Mouse (Mus musculus): ENCODE measurements around the gene Efnb3. TPM values are rescaled to one million over a fixed set of nuclear protein-coding genes. Genes with fewer than 3 reads are reported as not detected.
A peak's percentile ranks its signal among the peaks of the same experiment; 100 is the strongest.
"Not testable (repeated sequence)": the region's sequence is repeated elsewhere in the genome, so short reads cannot be mapped to it uniquely, and the experiment has no call there.

Gene Efnb3
- polyA plus RNA-seq, 1 experiment from 2014 or later, result 0.39 TPM

- WGBS (ENCODE audit: insufficient replicate concordance), result 71% methylated on average over 6 of the region's 6 CpGs
- not testable (repeated sequence) for H3K9me3 ChIP-seq (replicated peaks; ENCODE audit: control insufficient read depth, low read length); H3K4me3 ChIP-seq (ENCODE audit: low read depth, low read length); H3K27me3 ChIP-seq (ENCODE audit: control insufficient read depth, insufficient read depth, low read depth, low read length); H3K4me1 ChIP-seq (ENCODE audit: control insufficient read depth, low read depth, low read length); H3K36me3 ChIP-seq (ENCODE audit: control insufficient read depth, insufficient read depth); H3K27ac ChIP-seq (ENCODE audit: low read length); ATAC-seq (ENCODE audit: low read depth); H3K9ac ChIP-seq (ENCODE audit: low read depth, low read length); H3K4me2 ChIP-seq (ENCODE audit: low read depth, low read length)
Observed at GRCm38 (mm10) chr11:69530755-69531154, 29.2 kb downstream of the Efnb3 start.

- not testable (repeated sequence) for H3K36me3 ChIP-seq (ENCODE audit: control insufficient read depth, insufficient read depth); H3K9ac ChIP-seq (ENCODE audit: low read depth, low read length); H3K4me1 ChIP-seq (ENCODE audit: control insufficient read depth, low read depth, low read length); H3K27ac ChIP-seq (ENCODE audit: low read length); ATAC-seq (ENCODE audit: low read depth); H3K9me3 ChIP-seq (replicated peaks; ENCODE audit: control insufficient read depth, low read length); H3K27me3 ChIP-seq (ENCODE audit: control insufficient read depth, insufficient read depth, low read depth, low read length); H3K4me2 ChIP-seq (ENCODE audit: low read depth, low read length); H3K4me3 ChIP-seq (ENCODE audit: low read depth, low read length)
- WGBS (ENCODE audit: insufficient replicate concordance), result 71% methylated on average over 3 of the region's 3 CpGs
Observed at GRCm38 (mm10) chr11:69530281-69530680, 29.7 kb downstream of the Efnb3 start.

- Histone ChIP-seq H3K27ac (ENCODE audit: low read length) (no peak overlapping the region), H3K27me3 (ENCODE audit: control insufficient read depth, insufficient read depth, low read depth, low read length) (peaks cover 10% of the 10 kb centered on the region), H3K4me1 (ENCODE audit: control insufficient read depth, low read depth, low read length) (no peaks in the 10 kb centered on the region), H3K4me2 (ENCODE audit: low read depth, low read length) (no peak overlapping the region), H3K9ac (ENCODE audit: low read depth, low read length) (no peak overlapping the region), H3K4me3 (ENCODE audit: low read depth, low read length) (no peak overlapping the region), H3K9me3 (replicated peaks; ENCODE audit: control insufficient read depth, low read length) (no peaks in the 10 kb centered on the region), H3K36me3 (ENCODE audit: control insufficient read depth, insufficient read depth) (no peaks in the 10 kb centered on the region)
- no peak for ATAC-seq (ENCODE audit: low read depth)
- WGBS (ENCODE audit: insufficient replicate concordance), result 67% methylated on average over 4 of the region's 4 CpGs
Observed at GRCm38 (mm10) chr11:69528031-69528390, 32.0 kb downstream of the Efnb3 start.

- Histone ChIP-seq H3K36me3 (ENCODE audit: control insufficient read depth, insufficient read depth) (no peaks in the 10 kb centered on the region), H3K4me1 (ENCODE audit: control insufficient read depth, low read depth, low read length) (no peaks in the 10 kb centered on the region), H3K27me3 (ENCODE audit: control insufficient read depth, insufficient read depth, low read depth, low read length) (peaks cover 10% of the 10 kb centered on the region), H3K9me3 (replicated peaks; ENCODE audit: control insufficient read depth, low read length) (no peaks in the 10 kb centered on the region), H3K9ac (ENCODE audit: low read depth, low read length) (no peak overlapping the region), H3K4me2 (ENCODE audit: low read depth, low read length) (peak overlapping the region; percentile 9; the same call in 1 of the 2 replicates), H3K4me3 (ENCODE audit: low read depth, low read length) (no peak overlapping the region), H3K27ac (ENCODE audit: low read length) (no peak overlapping the region)
- ATAC-seq (ENCODE audit: low read depth), result no peak
- WGBS (ENCODE audit: insufficient replicate concordance), result 17% methylated on average over 30 of the region's 30 CpGs
Observed at GRCm38 (mm10) chr11:69527098-69528030, 32.6 kb downstream of the Efnb3 start.

GRCm38 (mm10) chr11:69526631-69527030 is 33.4 kb downstream of the Efnb3 start:
- no peaks in the 10 kb centered on the region for H3K9me3 ChIP-seq (replicated peaks; ENCODE audit: control insufficient read depth, low read length)
- no peak overlapping the region for H3K4me2 ChIP-seq (ENCODE audit: low read depth, low read length)
- no peaks in the 10 kb centered on the region for H3K36me3 ChIP-seq (ENCODE audit: control insufficient read depth, insufficient read depth)
- no peak for ATAC-seq (ENCODE audit: low read depth)
- 66% methylated on average over 4 of the region's 4 CpGs for WGBS (ENCODE audit: insufficient replicate concordance)
- H3K4me1 ChIP-seq (ENCODE audit: control insufficient read depth, low read depth, low read length), result peaks cover 2% of the 10 kb centered on the region
- no peak overlapping the region for H3K4me3 ChIP-seq (ENCODE audit: low read depth, low read length)
- H3K9ac ChIP-seq (ENCODE audit: low read depth, low read length), result no peak overlapping the region
- peaks cover 10% of the 10 kb centered on the region for H3K27me3 ChIP-seq (ENCODE audit: control insufficient read depth, insufficient read depth, low read depth, low read length)
- H3K27ac ChIP-seq (ENCODE audit: low read length), result no peak overlapping the region

- WGBS (ENCODE audit: insufficient replicate concordance), result 70% methylated on average over 9 of the region's 9 CpGs
- Histone ChIP-seq H3K4me3 (ENCODE audit: low read depth, low read length) (no peak overlapping the region), H3K4me2 (ENCODE audit: low read depth, low read length) (no peak overlapping the region), H3K27me3 (ENCODE audit: control insufficient read depth, insufficient read depth, low read depth, low read length) (peaks cover 10% of the 10 kb centered on the region), H3K9me3 (replicated peaks; ENCODE audit: control insufficient read depth, low read length) (no peaks in the 10 kb centered on the region), H3K9ac (ENCODE audit: low read depth, low read length) (no peak overlapping the region), H3K36me3 (ENCODE audit: control insufficient read depth, insufficient read depth) (no peaks in the 10 kb centered on the region), H3K4me1 (ENCODE audit: control insufficient read depth, low read depth, low read length) (peaks cover 11% of the 10 kb centered on the region), H3K27ac (ENCODE audit: low read length) (no peak overlapping the region)
- ATAC-seq (ENCODE audit: low read depth), result no peak
Observed at GRCm38 (mm10) chr11:69525661-69526060, 34.3 kb downstream of the Efnb3 start.

GRCm38 (mm10) chr11:69523651-69524050 is 36.4 kb downstream of the Efnb3 start:
- no peaks in the 10 kb centered on the region for H3K9me3 ChIP-seq (replicated peaks; ENCODE audit: control insufficient read depth, low read length)
- ATAC-seq (ENCODE audit: low read depth), result no peak
- 73% methylated on average over 4 of the region's 4 CpGs for WGBS (ENCODE audit: insufficient replicate concordance)
- peaks cover 6% of the 10 kb centered on the region for H3K27me3 ChIP-seq (ENCODE audit: control insufficient read depth, insufficient read depth, low read depth, low read length)
- no peaks in the 10 kb centered on the region for H3K36me3 ChIP-seq (ENCODE audit: control insufficient read depth, insufficient read depth)
- H3K27ac ChIP-seq (ENCODE audit: low read length), result no peak overlapping the region
- H3K4me2 ChIP-seq (ENCODE audit: low read depth, low read length), result no peak overlapping the region
- H3K9ac ChIP-seq (ENCODE audit: low read depth, low read length), result no peak overlapping the region
- H3K4me1 ChIP-seq (ENCODE audit: control insufficient read depth, low read depth, low read length), result peaks cover 14% of the 10 kb centered on the region
- no peak overlapping the region for H3K4me3 ChIP-seq (ENCODE audit: low read depth, low read length)

GRCm38 (mm10) chr11:69521526-69522149 is 38.4 kb downstream of the Efnb3 start:
- Histone ChIP-seq H3K36me3 (ENCODE audit: control insufficient read depth, insufficient read depth) (no peaks in the 10 kb centered on the region), H3K27me3 (ENCODE audit: control insufficient read depth, insufficient read depth, low read depth, low read length) (no peaks in the 10 kb centered on the region; the same call in 1 of the 2 replicates), H3K9ac (ENCODE audit: low read depth, low read length) (no peak overlapping the region), H3K9me3 (replicated peaks; ENCODE audit: control insufficient read depth, low read length) (no peaks in the 10 kb centered on the region), H3K4me2 (ENCODE audit: low read depth, low read length) (peak overlapping the region; percentile 9; the same call in 1 of the 2 replicates), H3K4me3 (ENCODE audit: low read depth, low read length) (no peak overlapping the region), H3K4me1 (ENCODE audit: control insufficient read depth, low read depth, low read length) (peaks cover 14% of the 10 kb centered on the region), H3K27ac (ENCODE audit: low read length) (no peak overlapping the region)
- WGBS (ENCODE audit: insufficient replicate concordance), result 37% methylated on average over 9 of the region's 9 CpGs
- ATAC-seq (ENCODE audit: low read depth), result peak; percentile 71

GRCm38 (mm10) chr11:69519976-69520375 is 40.0 kb downstream of the Efnb3 start:
- Histone ChIP-seq H3K27me3 (ENCODE audit: control insufficient read depth, insufficient read depth, low read depth, low read length) (no peaks in the 10 kb centered on the region), H3K4me2 (ENCODE audit: low read depth, low read length) (no peak overlapping the region), H3K27ac (ENCODE audit: low read length) (no peak overlapping the region), H3K4me3 (ENCODE audit: low read depth, low read length) (no peak overlapping the region), H3K36me3 (ENCODE audit: control insufficient read depth, insufficient read depth) (no peaks in the 10 kb centered on the region), H3K4me1 (ENCODE audit: control insufficient read depth, low read depth, low read length) (peaks cover 14% of the 10 kb centered on the region), H3K9me3 (replicated peaks; ENCODE audit: control insufficient read depth, low read length) (no peaks in the 10 kb centered on the region), H3K9ac (ENCODE audit: low read depth, low read length) (no peak overlapping the region)
- WGBS (ENCODE audit: insufficient replicate concordance), result 61% methylated on average over 4 of the region's 4 CpGs
- no peak for ATAC-seq (ENCODE audit: low read depth)
